Mouse (Mus musculus): ENCODE data around the gene Gorasp1. TPM values are rescaled to one million over a fixed set of nuclear protein-coding genes. Genes with fewer than 3 reads are reported as not detected.

Gene Gorasp1
- 10 to 100 TPM in 1 of 2 experiments, 1 to 10 TPM in 1; 6.1 to 10.3 TPM for polyA plus RNA-seq (2017; shearing (Covaris generic))

DNA sequence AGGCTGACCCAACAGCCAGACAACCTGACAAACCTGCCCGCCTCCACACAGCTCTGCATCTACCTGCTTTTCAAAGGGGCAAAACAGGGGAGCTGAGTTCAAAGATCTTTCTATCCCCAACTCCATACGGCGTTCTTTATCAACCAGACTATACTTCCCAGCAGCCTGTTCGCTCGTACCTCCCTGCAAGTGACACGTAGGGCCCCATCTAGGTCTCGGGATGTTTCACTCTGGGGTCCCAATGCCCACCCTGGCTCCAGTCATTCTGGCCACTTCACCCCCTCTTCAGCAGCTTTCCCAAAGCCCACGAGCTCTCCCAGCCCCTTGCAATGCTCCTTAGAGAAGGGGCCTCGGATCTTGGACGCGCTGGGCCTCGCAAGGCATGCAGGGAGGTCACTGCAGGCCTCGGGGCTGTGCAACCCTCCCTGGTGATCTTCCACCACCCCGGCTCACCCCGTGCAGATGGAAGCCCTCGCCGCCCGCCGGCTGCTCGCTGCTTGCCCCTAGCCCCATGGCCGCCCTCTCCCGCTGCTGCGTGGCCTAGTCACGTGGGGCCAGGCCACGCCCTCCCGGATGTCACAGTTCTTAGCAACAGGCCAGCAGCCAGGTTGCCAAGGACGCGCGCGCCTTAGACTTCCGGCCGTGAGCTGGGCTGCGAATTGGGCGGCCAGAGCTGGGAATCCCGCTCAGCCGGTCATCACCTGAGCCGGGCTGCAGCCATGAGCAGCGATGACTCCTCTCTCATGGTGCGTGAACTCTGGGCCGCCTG, at the start of gene Gorasp1, which contains the start of gene Ttc21a:
Gene Gorasp1 (minus strand): TSS at position 561 of the 769 bp plus-strand sequence.
Gene Ttc21a (plus strand): TSS at position 602 of the 769 bp plus-strand sequence.

DNA sequence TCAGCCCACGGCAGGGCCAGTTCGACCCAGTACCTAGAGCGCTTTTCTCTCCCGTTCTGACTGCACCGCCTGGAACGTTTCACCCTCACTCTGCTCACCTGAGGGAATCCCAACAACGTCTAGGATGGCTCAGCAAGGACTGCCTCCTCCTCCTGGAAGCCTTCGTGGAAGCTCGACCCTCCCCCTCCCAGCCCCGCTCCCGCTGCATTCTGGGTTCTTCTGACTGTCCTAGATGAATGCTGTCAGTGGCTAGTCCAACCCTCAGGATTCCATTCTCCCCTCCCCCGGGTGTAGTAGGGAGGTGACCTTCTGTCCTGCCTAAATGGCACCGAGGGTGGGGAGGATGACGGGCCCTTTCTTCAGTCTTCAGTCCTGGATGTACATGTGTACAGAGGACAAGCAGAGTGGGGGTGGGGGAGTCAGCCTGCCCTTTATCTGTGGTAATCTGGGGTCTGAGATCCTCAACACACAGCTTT, 47.2 kb upstream of the Gorasp1 start, which contains the start of gene Csrnp1:
Gene Csrnp1 (minus strand): TSS at position 123 of the 476 bp plus-strand sequence.

DNA sequence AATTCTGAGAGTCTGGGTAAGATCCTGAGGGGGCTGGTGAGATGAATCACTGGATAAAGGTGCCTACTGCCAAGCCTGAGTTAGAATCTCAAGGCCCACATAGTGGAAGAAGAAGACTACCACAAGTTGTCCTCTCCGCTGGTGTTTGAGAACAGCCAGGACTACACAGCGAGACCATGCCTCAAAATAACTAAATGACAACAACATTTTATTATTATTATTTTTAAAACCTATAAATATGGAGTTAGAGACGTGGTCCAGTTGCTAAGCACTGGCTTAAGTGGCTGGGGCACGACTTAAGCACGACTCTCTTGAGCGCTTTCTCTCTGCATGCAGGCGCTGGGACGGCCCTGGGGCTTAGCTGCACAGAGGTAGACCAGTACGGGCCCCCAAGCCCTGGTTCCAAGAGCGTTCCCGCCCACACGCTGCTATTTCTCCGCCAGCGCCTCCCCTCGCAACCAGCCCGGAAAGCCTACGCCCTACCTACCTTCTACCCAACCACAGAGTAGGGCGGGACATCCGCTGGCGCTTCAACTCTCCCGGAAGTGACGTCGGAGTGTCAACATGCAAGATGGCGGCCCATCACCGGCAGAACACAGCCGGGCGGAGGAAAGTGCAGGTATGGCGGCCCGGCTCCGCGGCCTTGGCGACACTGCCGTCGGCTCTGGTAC, 42.9 kb downstream of the Gorasp1 start, which contains the start of gene Wdr48:
Gene Wdr48 (plus strand): TSS at position 540 of the 671 bp plus-strand sequence.

Other genes starting within 250 kb of the Gorasp1 start
- gene Scn10a, start 218.2 kb downstream of the Gorasp1 start, polyA plus RNA-seq (2017; shearing (Covaris generic)), result under 1 TPM in 1 of 2 experiments, not detected in 1; 0.05 TPM
- gene Scn11a, start 112.1 kb downstream of the Gorasp1 start, polyA plus RNA-seq (2017; shearing (Covaris generic)), result under 1 TPM; 0.15 to 0.69 TPM
- 10 to 100 TPM; 45.5 to 52.8 TPM for gene Wdr48, start 42.7 kb downstream of the Gorasp1 start, polyA plus RNA-seq (2017; shearing (Covaris generic))
- under 1 TPM in 1 of 2 experiments, not detected in 1; 0.08 TPM for gene Ttc21a, start within 50 bp of the Gorasp1 start, polyA plus RNA-seq (2017; shearing (Covaris generic))
- gene Csrnp1, start 47.1 kb upstream of the Gorasp1 start, polyA plus RNA-seq (2017; shearing (Covaris generic)), result 10 to 100 TPM; 57.4 to 66.5 TPM
- under 1 TPM in 1 of 2 experiments, not detected in 1; 0.34 TPM for gene Xirp1, start 86.0 kb upstream of the Gorasp1 start, polyA plus RNA-seq (2017; shearing (Covaris generic))
- under 1 TPM; 0.14 to 0.42 TPM for gene Cx3cr1, start 132.3 kb upstream of the Gorasp1 start, polyA plus RNA-seq (2017; shearing (Covaris generic))
- 100 to 1,000 TPM in 1 of 2 experiments, 10 to 100 TPM in 1; 72.1 to 138 TPM for gene Ccr8, start 154.5 kb upstream of the Gorasp1 start, polyA plus RNA-seq (2017; shearing (Covaris generic))
- gene Slc25a38, start 172.8 kb upstream of the Gorasp1 start, polyA plus RNA-seq (2017; shearing (Covaris generic)), result 10 to 100 TPM; 38.4 to 49.7 TPM
- gene Rpsa, start 190.1 kb upstream of the Gorasp1 start, polyA plus RNA-seq (2017; shearing (Covaris generic)), result 1,000 to 10,000 TPM; 1,386 to 2,021 TPM
- under 1 TPM in 1 of 2 experiments, not detected in 1; 0.75 TPM for gene Mobp, start 212.1 kb upstream of the Gorasp1 start, polyA plus RNA-seq (2017; shearing (Covaris generic))